Mouse (Mus musculus) gastrocnemius, adult 8-10 months (tissue): ENCODE measurements around the gene Ankrd17. TPM values are rescaled to one million over a fixed set of nuclear protein-coding genes. Genes with fewer than 3 reads are reported as not detected.

Experiments used
- DNase-seq, 2 experiments: peaks; one replicate each; pipeline ENCODE4 v3.0.0; 2022; ENCODE audit warnings: low spot score in 2 of 2
- total RNA-seq, 4 experiments: library from RNA; stranded (reverse); gene quantifications; 2 replicates each; pipeline ENCODE4 v1.2.4; 2022

Ankrd17 gene
- total RNA-seq, 4 experiments from 2014 or later: 46.3 to 52.5 (median 48.1) TPM

GRCm38 (mm10) chr5:90222937-90223336, 143.4 kb downstream of the Ankrd17 start:
- no peak for DNase-seq

GRCm38 (mm10) chr5:90217791-90218190, 148.6 kb downstream of the Ankrd17 start:
- DNase-seq: no peak

GRCm38 (mm10) chr5:90217226-90217625, 149.2 kb downstream of the Ankrd17 start:
- no peak for DNase-seq

- no peak for DNase-seq
These were observed 153.0 kb downstream of the Ankrd17 start for GRCm38 (mm10) chr5:90213356-90213755.

GRCm38 (mm10) chr5:90203168-90203567, 163.2 kb downstream of the Ankrd17 start:
- DNase-seq: no peak

- no peak for DNase-seq
These were observed 163.8 kb downstream of the Ankrd17 start for GRCm38 (mm10) chr5:90202447-90203117.

GRCm38 (mm10) chr5:90199922-90200632, 166.3 kb downstream of the Ankrd17 start:
- no peak for DNase-seq

- DNase-seq: peak in 1 of 2 experiments; percentile 10
These were observed 171.5 kb downstream of the Ankrd17 start for GRCm38 (mm10) chr5:90194831-90195230.

- DNase-seq: no peak
These were observed 183.6 kb downstream of the Ankrd17 start for GRCm38 (mm10) chr5:90182782-90183181.

GRCm38 (mm10) chr5:90179094-90179493, 187.3 kb downstream of the Ankrd17 start:
- DNase-seq: no peak

GRCm38 (mm10) chr5:90178116-90178515, 188.3 kb downstream of the Ankrd17 start:
- DNase-seq: no peak

Other genes with a start within 250 kb of the Ankrd17 start
- 10 to 100 TPM in 1 of 4 experiments, 1 to 10 TPM in 3; 7.6 to 10.3 (median 9.1) TPM for gene Cox18, start 142.6 kb downstream of the Ankrd17 start, total RNA-seq
- gene Gm9958, start 627 bp upstream of the Ankrd17 start, total RNA-seq: under 1 TPM; 0.19 to 0.46 (median 0.31) TPM
- 10 to 100 TPM in 1 of 4 experiments, under 1 TPM in 2, not detected in 1; 0.18 to 11.6 (median 0.34) TPM for gene Alb, start 94.3 kb upstream of the Ankrd17 start, total RNA-seq
- not detected for gene Afp, start 124.2 kb upstream of the Ankrd17 start, total RNA-seq
- gene Afm, start 152.4 kb upstream of the Ankrd17 start, total RNA-seq: under 1 TPM in 1 of 4 experiments, not detected in 3; 0.16 TPM
- not detected for gene 5830473C10Rik, start 194.5 kb upstream of the Ankrd17 start, total RNA-seq